Mouse (Mus musculus): Measurements from ENCODE around the gene Frs3.
A peak's percentile ranks its signal among the peaks of the same experiment; 100 is the strongest.

Gene Frs3

GRCm38 (mm10) chr17:47736856-47737255 lies 48.0 kb downstream of the Frs3 start, which contains the start of gene Tfeb:
Tfeb (plus strand) TSS chr17:47737030.
- DNase-seq (ENCODE audit: low spot score), result peak; percentile 97

DNA sequence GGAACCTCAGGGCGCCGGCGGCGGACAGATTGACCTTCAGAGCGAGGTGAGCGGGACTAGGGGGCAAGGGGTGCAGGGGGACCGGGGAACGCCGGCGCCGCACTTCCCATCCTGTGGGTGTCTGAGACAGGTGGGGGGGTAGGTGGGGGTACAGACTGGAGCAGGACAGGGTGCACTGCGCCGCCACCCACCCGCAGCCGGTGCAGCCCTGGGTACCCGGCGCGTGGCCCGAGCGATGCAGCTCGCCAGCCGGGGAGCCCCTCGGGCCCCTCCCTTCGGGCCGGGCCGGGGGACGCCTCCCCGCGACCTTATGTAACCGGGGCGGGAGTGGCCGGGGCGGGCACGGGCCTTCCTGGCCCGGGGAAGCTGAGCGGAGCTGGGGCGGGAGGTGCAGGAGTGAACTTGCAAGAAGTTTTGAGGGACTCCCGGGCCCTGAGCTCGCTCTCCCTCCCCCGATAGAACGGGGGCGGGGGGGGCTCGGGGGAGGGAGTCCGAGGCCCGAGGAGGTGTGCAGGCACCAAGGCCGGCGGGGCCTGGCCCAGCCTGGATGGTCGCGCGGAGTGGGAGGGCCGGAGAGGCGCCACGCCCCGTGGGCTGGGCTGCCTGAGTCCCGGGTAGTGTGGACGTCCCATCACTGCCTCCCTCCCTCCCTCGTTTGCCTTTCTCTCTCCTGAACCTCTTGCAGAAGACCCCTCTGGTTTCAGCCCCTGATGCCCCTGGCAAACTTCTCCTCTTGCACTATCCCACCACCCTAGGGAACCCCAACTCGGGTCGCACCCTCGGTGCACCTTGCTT lies 48.6 kb downstream of the Frs3 start:
- peak; percentile 90 for DNase-seq (ENCODE audit: low spot score)

GRCm38 (mm10) chr17:47738066-47738878 lies 49.4 kb downstream of the Frs3 start:
- DNase-seq (ENCODE audit: low spot score), result no peak

DNA sequence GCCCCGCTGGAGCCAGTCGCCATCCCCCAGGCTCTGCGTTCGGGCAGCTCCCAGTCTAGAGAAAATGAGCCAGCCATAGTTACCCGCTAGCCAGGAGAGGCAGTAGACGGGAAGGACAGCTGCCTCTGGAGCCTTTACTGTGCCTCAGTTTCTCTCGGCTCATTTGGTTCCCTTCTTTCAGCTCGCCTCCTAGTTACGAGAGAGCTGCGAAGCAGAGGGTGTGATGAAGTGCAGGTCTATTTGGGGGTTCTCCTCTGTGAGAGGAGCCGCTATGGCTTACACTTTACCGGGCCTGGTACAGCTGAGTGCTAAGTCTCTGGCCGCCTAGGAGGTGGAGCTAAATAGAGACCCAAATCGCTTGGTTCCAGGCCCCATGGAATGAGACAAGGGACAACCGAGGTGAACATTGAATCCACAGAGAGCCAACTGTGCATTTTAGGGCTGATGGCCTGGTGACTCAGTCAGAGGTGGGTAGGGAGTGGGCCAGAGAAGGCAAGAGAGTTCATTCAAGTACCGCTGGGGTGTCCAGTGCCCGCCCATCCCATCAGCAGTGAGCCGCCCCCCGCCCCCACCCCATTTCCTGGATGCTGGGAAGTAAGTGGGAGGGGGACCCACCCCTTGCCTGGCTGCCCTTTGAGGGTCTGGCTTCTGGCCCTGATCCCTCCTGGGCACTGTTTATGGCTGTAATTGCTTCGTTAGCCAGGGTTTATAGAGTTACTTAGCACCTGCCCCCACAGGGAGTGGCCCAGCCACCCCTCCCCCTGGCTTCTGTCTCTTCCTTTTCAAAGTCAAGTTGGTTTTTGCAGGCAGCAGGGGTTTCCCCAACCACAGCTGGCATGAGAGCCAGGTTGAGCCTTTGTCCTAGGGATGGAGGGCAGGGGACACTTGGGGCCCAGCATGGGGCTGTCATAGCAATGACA lies 50.3 kb downstream of the Frs3 start:
- DNase-seq (ENCODE audit: low spot score), result no peak

- no peak for DNase-seq (ENCODE audit: low spot score)
Measured at GRCm38 (mm10) chr17:47740186-47740585, 51.4 kb downstream of the Frs3 start.

GRCm38 (mm10) chr17:47742991-47743734 lies 54.3 kb downstream of the Frs3 start:
- DNase-seq (ENCODE audit: low spot score), result no peak

DNA sequence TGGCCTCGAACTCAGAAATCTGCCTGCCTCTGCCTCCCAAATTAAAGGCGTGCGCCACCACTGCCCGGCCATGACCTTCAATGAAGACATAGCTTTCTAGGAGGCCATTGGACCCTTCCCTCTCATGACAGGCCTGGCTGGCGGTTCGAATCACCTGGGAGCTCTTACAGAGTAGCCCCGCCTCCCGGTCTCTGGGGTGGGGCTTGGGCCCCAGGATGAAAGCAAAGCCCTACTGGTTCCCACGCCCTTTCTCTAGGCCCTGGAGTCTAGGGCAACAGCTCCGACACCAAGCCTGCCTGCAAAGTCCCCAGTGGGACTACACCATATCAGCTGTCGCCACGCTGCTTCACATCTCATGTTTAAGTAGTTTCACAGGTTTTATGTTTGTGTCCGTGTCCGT lies 55.3 kb downstream of the Frs3 start:
- no peak for DNase-seq (ENCODE audit: low spot score)

DNA sequence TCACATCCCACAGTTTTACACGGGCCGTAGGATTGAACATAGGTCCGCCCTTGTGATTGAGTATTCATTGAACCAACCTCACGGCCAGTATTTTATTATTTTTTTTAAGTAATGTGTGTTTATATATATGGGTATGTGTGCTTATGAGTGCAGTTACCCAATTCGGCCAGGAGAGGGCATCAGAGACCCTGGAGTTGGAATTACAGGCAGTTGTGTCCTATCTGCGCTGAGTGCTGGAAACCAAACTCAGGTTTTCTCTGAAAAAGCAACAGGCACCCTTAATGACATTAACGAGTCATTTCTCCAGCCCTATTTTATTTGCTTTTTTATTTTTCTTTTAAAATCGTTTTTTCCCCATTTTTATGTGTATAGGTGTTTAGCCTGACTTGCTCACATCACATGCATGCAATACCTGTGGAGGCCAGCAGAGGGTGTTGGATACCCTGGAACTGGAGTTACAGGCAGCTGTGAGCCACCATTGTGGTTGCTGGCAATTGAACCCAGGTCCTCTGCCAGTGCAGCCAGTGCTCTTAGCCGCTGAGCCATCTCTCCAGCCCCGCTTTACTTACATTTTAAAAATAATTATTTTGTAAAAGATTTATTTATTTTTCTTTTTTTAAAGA lies 56.0 kb downstream of the Frs3 start:
- DNase-seq (ENCODE audit: low spot score), result no peak

GRCm38 (mm10) chr17:47748791-47749553 lies 60.1 kb downstream of the Frs3 start:
- DNase-seq (ENCODE audit: low spot score), result no peak

DNA sequence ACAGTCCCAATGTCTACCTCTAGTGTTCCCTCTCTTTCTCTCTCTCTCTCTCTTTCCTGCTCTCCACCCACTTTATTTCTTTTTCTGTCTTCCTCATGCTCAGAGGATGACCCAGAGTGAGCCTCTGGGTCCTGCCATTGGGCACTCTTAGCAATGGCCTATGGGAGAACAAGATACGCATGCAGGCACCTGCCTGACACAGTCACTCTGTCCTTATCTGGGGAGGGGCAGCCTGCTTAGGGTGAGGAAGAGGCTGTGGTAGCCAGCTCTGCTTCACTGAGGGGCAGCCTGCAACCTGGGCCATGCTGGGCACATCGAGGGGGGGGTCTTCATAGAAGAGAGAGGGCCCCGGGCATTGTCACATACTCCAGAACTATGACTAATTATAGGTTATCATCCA lies 60.8 kb downstream of the Frs3 start:
- no peak for DNase-seq (ENCODE audit: low spot score)

DNA sequence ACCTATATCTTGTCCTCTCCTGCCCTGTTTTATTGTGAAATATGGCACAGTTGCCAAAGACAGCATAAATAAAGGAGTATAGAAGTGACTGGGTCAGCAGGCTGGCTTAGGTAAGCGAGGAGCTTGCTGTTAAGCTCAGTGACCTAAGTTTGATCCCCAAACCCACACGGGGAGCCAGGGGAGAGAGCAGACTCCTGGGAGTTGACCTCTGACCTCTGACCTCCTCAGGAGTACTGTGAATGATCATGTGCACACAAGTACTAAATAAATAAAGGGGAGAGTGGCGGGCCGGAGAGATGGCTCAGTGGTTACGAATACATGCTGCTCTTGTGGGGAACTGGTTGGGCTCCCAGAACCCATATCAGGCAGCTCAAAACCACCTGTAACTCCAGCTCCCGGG lies 61.3 kb downstream of the Frs3 start:
- DNase-seq (ENCODE audit: low spot score), result no peak

DNA sequence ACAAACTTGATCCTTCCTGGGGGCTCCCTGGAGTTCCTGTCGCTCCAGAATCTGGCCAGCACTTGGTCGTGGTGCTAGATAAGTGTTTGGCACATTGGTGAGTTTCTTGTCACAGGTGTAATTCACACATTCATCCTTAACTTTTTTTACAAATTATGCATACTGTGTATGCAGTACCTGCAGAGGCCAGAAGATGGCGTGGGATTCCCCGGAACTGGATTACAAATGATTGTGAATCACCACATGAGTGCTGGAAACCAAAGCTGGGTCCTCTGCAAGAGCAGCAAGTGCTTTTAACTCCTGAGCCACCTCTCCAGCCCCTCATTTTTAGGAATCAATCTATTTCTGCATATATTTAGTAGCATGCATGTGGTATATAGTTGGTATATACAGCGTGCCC lies 63.0 kb downstream of the Frs3 start:
- no peak for DNase-seq (ENCODE audit: low spot score)

DNA sequence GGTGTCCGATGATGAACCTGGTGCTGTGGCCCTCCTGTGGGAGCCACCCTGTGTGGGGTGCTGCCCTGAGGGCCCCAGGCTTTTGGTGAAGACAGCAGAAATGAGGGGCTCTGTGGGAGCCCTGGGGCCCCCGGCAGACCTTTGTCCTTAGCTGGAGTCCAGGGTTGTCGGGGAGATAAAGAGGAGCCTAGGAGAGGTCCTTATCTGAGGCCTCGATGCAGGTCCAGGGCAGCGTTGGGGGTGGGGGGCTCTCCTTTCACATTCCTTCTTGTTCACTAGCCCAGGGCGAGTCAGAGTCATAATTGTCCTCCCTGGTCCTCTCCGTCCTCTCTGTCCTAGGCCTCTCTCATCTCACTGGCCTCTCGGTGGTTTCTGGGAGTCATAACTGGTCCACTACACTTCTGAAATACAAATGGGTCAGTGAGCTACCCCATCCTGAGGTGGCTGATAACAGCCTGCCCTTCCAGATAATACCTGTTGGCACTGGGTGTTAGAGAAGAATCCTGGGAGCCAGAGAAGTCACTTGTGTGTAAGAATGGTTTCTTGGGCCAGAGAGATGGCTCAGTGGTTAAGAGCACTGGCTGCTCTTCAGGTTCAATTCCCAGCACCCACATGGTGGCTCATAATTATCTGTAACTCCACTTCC lies 64.4 kb downstream of the Frs3 start:
- DNase-seq (ENCODE audit: low spot score), result no peak

Data from layer of hippocampus, adult 11-12 months (tissue).